Mouse (Mus musculus) liver, adult 2 months (tissue): ENCODE results near the gene Ift122.

Experiments
- CTCF ChIP-seq: fragments of 200-500 bp; IDR thresholded peaks from 2 replicates; pipeline ENCODE4 v1.5.1; 2011; ENCODE audit warnings: low read depth, low read length, control low read depth
- POLR2A ChIP-seq: fragments of 200-500 bp; IDR thresholded peaks from 2 replicates; pipeline ENCODE4 v1.6.1; 2011; ENCODE audit warnings: low read length, control low read depth; ENCODE audit not compliant: insufficient read depth; ENCODE audit errors: extremely low read depth

GRCm38 (mm10) chr6:115919876-115920275 is 66.6 kb downstream of the Ift122 start:
- no peak for TF ChIP-seq CTCF
- no peak for TF ChIP-seq POLR2A
